Mouse (Mus musculus): Measurements from ENCODE around the gene Gfpt1. TPM values are rescaled to one million over a fixed set of nuclear protein-coding genes. Genes with fewer than 3 reads are reported as not detected.

The Gfpt1 gene
- polyA plus RNA-seq, 1 experiment: 11.9 TPM

DNA sequence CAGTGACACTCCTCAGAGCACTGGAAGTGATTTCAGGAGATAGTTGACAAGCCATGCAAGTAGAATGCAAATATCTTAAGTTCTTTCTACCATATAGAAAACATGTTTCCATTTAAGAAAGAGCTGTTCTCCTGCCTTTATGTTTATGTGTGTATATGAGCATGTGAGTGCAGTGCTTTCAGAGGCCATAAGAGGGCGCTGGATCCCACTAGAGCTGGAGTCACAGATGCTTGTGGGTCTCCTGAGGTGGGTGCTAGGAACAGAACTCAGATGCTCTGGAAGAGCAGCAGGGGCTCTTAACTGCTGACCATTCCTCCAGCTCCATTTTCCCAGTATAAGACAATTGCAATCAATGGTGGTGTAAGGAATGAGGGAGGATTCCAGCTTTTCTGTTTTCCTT, 88.4 kb downstream of the Gfpt1 start:
- TF ChIP-seq CTCF (conservative IDR thresholded peaks at IDR 0.05; ENCODE audit: insufficient read depth, insufficient read length, low read depth, low read length) (no peak), POLR2A (IDR thresholded peaks at IDR 0.05; ENCODE audit: low read depth, low read length) (no peak)
- no peak for DNase-seq
- H3K4me1 ChIP-seq (ENCODE audit: control insufficient read depth, insufficient read depth, low read length): no peaks in the 10 kb centered on the region
- no peak overlapping the region for H3K4me3 ChIP-seq (ENCODE audit: insufficient read depth, low read depth, low read length)
- no peaks in the 10 kb centered on the region for H3K27me3 ChIP-seq (replicated peaks; ENCODE audit: control insufficient read depth, insufficient read depth, low read length)
- H3K27ac ChIP-seq (ENCODE audit: insufficient read depth, low read depth, low read length): no peak overlapping the region
- no peaks in the 10 kb centered on the region for H3K36me3 ChIP-seq (ENCODE audit: control insufficient read depth, insufficient read depth, low read length)
- 67% methylated on average over 1 of the region's 1 CpGs for WGBS

DNA sequence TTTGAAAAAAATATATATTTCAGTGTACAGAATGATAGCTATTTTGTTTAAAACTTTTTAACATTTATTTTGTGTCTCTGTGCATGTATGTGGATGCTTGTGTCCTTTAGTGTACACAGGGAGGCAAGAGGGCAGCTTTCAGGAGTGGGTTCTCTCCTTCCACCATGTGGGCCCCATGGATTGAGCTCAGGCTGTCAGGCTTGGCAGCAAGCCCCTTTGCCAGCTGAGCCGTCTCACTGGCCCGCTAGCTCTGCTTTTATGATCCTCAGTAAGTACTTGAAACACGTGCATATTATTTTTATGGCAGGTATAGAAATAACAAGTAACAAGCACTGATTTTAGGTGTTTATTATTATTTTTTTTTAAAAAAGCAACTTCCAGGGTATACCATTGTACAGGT, 90.9 kb downstream of the Gfpt1 start:
- WGBS: 89% methylated on average over 3 of the region's 3 CpGs
- no peak for DNase-seq

DNA sequence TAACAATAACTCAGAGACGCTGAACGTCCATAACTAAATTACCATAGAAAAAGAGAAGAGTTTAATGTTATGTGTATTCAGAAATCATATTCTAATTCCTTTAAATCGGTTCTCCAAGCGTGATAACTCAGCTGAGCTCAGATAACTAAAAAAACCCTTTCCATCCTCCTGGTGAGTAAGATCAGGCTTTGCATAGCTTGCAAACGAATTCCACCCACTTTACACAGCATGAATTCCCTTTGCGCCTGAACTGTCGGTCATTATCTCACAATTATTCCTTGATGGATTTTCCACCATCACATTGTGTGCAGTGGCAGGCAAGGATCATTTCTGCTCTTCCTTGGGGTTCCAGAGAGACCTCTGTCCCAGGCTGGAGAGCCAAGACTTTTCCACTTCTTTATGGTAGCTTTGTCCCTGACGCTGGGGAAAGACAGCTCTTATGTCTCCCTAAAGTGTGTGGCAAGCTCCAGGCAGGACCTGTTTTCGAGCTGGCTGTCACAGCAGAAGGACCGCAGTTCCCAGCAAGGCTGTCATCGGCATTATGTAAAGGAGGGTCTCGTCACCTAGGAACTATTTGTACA, 91.4 kb downstream of the Gfpt1 start:
- 86% methylated on average over 12 of the region's 12 CpGs for WGBS
- TF ChIP-seq POLR2A (IDR thresholded peaks at IDR 0.05; ENCODE audit: low read depth, low read length) (no peak), CTCF (conservative IDR thresholded peaks at IDR 0.05; ENCODE audit: insufficient read depth, insufficient read length, low read depth, low read length) (no peak)
- no peaks in the 10 kb centered on the region for H3K4me1 ChIP-seq (ENCODE audit: control insufficient read depth, insufficient read depth, low read length)
- no peak for DNase-seq
- H3K4me3 ChIP-seq (ENCODE audit: insufficient read depth, low read depth, low read length): no peak overlapping the region
- no peak overlapping the region for H3K27ac ChIP-seq (ENCODE audit: insufficient read depth, low read depth, low read length)
- no peaks in the 10 kb centered on the region for H3K36me3 ChIP-seq (ENCODE audit: control insufficient read depth, insufficient read depth, low read length)
- H3K27me3 ChIP-seq (replicated peaks; ENCODE audit: control insufficient read depth, insufficient read depth, low read length): no peaks in the 10 kb centered on the region

More for the DNA sequence above, 90.9 kb downstream of the Gfpt1 start:
- no peak overlapping the region for H3K27ac ChIP-seq (ENCODE audit: insufficient read depth, low read depth, low read length)
- no peaks in the 10 kb centered on the region for H3K36me3 ChIP-seq (ENCODE audit: control insufficient read depth, insufficient read depth, low read length)
- H3K4me1 ChIP-seq (ENCODE audit: control insufficient read depth, insufficient read depth, low read length): no peaks in the 10 kb centered on the region
- no peaks in the 10 kb centered on the region for H3K27me3 ChIP-seq (replicated peaks; ENCODE audit: control insufficient read depth, insufficient read depth, low read length)
- TF ChIP-seq POLR2A (IDR thresholded peaks at IDR 0.05; ENCODE audit: low read depth, low read length): no peak
- no peak for TF ChIP-seq CTCF (conservative IDR thresholded peaks at IDR 0.05; ENCODE audit: insufficient read depth, insufficient read length, low read depth, low read length)
- no peak overlapping the region for H3K4me3 ChIP-seq (ENCODE audit: insufficient read depth, low read depth, low read length)

DNA sequence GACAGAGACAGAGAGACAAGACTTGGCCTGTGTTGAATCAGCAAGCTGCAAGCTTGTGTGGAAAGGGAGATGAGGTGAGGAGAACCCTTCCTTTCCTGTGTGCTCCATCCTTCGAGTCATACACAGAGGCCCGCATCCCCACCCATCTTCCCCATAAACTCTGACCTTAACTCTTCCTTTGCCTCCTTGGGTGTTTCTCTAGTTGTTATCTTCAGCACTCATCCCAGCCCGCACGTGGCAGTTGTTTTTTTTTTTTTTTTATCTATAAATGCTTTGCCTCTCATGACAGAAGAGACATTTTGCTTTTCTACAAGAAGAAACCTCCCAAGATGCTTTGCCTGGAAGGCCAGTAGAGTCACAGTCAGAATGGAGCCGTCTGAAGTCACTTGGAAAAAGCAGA, 95.8 kb downstream of the Gfpt1 start:
- Histone ChIP-seq H3K4me3 (ENCODE audit: insufficient read depth, low read depth, low read length) (no peak overlapping the region), H3K4me1 (ENCODE audit: control insufficient read depth, insufficient read depth, low read length) (no peaks in the 10 kb centered on the region), H3K36me3 (ENCODE audit: control insufficient read depth, insufficient read depth, low read length) (no peaks in the 10 kb centered on the region), H3K27ac (ENCODE audit: insufficient read depth, low read depth, low read length) (no peak overlapping the region), H3K27me3 (replicated peaks; ENCODE audit: control insufficient read depth, insufficient read depth, low read length) (no peaks in the 10 kb centered on the region)
- no peak for DNase-seq
- WGBS: 93% methylated on average over 5 of the region's 5 CpGs
- TF ChIP-seq CTCF (conservative IDR thresholded peaks at IDR 0.05; ENCODE audit: insufficient read depth, insufficient read length, low read depth, low read length) (no peak), POLR2A (IDR thresholded peaks at IDR 0.05; ENCODE audit: low read depth, low read length) (no peak)

DNA sequence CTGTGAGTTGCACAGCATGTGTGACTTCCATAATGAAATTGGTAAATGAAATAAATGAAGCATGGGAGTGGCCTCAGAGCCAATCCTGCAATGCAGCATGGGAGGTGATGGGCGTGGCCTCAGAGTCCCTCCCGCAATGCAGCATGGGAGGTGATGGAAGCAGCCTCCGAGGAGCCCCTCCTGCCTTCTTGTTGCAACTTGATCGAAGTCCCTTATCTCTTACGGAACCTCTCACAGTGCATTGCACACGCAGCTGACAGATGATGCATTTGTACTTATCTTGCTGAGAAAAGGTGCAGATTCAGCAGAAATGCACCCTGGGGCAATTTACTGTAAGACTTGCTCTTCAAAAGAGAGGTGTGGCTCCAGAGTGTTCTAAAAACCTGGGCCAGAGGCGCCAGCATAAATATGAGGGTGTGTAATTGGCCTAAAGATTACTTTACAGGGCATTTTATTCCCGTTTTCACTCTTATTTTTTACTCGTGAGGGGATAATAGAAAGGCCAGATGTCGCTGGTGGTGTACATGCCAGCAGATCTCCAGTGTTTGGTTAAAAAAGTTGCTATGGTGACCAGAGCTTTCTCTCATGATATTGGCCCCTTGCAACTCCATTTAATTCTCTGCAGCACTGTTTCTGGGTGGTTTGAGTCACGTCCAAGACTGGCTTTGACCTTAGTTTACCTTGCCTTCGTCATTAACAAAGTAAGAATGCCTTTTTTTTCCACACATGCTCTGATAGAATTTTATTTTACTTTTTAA, 97.3 kb downstream of the Gfpt1 start:
- no peak for DNase-seq
- no peak overlapping the region for H3K4me3 ChIP-seq (ENCODE audit: insufficient read depth, low read depth, low read length)
- no peak overlapping the region for H3K27ac ChIP-seq (ENCODE audit: insufficient read depth, low read depth, low read length)
- H3K27me3 ChIP-seq (replicated peaks; ENCODE audit: control insufficient read depth, insufficient read depth, low read length): no peaks in the 10 kb centered on the region
- no peaks in the 10 kb centered on the region for H3K36me3 ChIP-seq (ENCODE audit: control insufficient read depth, insufficient read depth, low read length)
- TF ChIP-seq POLR2A (IDR thresholded peaks at IDR 0.05; ENCODE audit: low read depth, low read length) (no peak), CTCF (conservative IDR thresholded peaks at IDR 0.05; ENCODE audit: insufficient read depth, insufficient read length, low read depth, low read length) (no peak)
- 87% methylated on average over 12 of the region's 12 CpGs for WGBS
- no peaks in the 10 kb centered on the region for H3K4me1 ChIP-seq (ENCODE audit: control insufficient read depth, insufficient read depth, low read length)

Other genes with a start within 250 kb of the Gfpt1 start
- gene Anxa4, start 249.3 kb upstream of the Gfpt1 start, polyA plus RNA-seq (2012; rRNA removed): 57.2 and 68.8 TPM in 2 replicates
- gene Aak1, start 193.3 kb upstream of the Gfpt1 start, polyA plus RNA-seq (2012; rRNA removed): 28.9 and 30.6 TPM in 2 replicates
- 232 and 303 TPM in 2 replicates for gene Nfu1, start 33.6 kb upstream of the Gfpt1 start, polyA plus RNA-seq (2012; rRNA removed)
- 0.09 TPM in 1 of 2 replicates, not detected in the other for gene D6Ertd527e, start 61.9 kb downstream of the Gfpt1 start, polyA plus RNA-seq (2012; rRNA removed)

Data from kidney, adult 2 months (tissue).